Mouse (Mus musculus) liver, postnatal 0 days (tissue): ENCODE measurements around the gene Scaper.

Experiments
- CTCF ChIP-seq: sonication (generic); IDR thresholded peaks from 2 replicates; pipeline ENCODE4 v1.5.1; 2016; ENCODE audit warnings: antibody characterized with exemption, low read depth
- EP300 ChIP-seq: IDR thresholded peaks from 2 replicates; pipeline ENCODE4 v1.6.1; 2016; ENCODE audit warnings: antibody characterized with exemption, low read depth, mild to moderate bottlenecking

DNA sequence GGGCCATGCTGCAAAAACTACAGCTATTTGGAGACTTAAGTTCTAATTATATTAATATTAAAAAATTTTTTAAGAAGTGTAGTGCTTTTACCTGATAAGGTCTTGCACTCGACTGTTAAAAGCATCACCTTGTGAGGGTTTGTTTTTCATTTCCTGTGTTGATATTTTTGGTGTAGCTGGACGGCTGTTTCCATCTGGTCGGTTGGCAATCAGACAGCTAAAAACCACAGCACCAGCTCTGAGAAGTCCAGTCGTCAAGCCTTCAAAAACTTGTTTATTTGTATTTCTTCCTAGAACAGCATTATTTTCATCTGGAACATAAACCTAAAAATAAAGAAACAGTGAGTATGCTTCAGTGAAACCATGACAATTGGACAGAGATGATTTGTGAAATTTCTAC lies 328.2 kb downstream of the Scaper start:
- no peak for TF ChIP-seq CTCF
- no peak for TF ChIP-seq EP300
